Mouse (Mus musculus) embryonic stem cell, embryonic (primary cell): ENCODE measurements around the gene Plekha7.

ENCODE experiments used
- CTCF ChIA-PET, 4 experiments: fragments of 300-600 bp in 2 of 4; fragments of 350-600 bp in 2 of 4; sonication (Branson Sonifier 250); formaldehyde crosslinking; loops; one replicate each; lab custom pipeline; 2022; ENCODE audit warnings: inconsistent platforms in 2 of 4; lab: Charles Lee
- POLR2A ChIA-PET, 4 experiments: fragments of 300-600 bp in 2 of 4; fragments of 350-600 bp in 2 of 4; sonication (Branson Sonifier 250); formaldehyde crosslinking; loops; one replicate each; lab custom pipeline; 2022; ENCODE audit warnings: antibody characterized with exemption in 4 of 4, inconsistent platforms in 1 of 4; lab: Charles Lee

Plekha7 gene

DNA sequence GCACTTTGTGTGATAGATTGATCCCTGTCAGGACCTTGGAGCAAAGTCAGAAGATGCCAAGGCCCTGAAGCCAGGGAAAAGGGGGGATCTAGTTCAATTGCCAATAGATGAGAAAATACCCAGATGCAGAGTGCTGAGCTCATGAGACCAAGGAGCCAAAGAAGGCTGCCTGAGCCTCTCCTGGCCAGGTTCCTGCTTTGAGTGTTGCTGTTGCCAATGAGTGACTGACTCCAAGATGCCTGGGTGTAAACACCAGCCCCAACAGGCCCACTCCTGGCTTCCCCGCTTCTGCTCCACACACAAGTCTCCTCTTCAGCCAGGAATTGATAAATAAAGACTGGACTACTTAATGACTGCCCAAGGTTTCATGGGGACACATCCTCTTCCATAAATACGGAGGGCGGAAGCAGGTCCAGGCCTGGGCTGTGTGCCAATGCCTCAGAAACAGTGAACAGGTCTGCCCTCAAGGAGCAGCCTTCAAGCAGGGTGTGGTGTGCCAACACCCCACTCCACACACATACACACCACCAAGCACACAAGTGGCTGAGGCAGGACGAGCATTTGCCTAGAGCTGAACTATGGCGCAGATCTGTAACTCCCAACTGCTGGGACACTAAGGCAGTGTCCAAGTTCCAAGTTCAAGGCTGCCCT lies 6.4 kb downstream of the Plekha7 start:
- CTCF ChIA-PET: interaction anchor here in 3 of 4 experiments (0.5 to 1.2 kb wide), 4 partner anchors 22 to 307 kb away, joined by 3 to 10 read pairs (median 3); no protein-coding TSS in a partner anchor
- POLR2A ChIA-PET: interaction anchor here in 3 of 4 experiments (0.6 to 6.1 kb wide), 17 partner anchors 9 to 190 kb away, joined by 3 to 69 read pairs (median 4); no protein-coding TSS in a partner anchor

- ChIA-PET CTCF (interaction anchor here in 1 of 4 experiments (0.6 to 0.8 kb wide), 5 partner anchors 22 to 306 kb away, joined by 3 to 6 read pairs (median 3); no protein-coding TSS in a partner anchor), POLR2A (interaction anchor here in 3 of 4 experiments (0.7 to 10.2 kb wide), 25 partner anchors 6 to 175 kb away, joined by 3 to 82 read pairs (median 4); partner anchors contain the start of gene Plekha7 (in 2 of the 3))
Measured at GRCm38 (mm10) chr7:116301144-116301543, 7.0 kb downstream of the Plekha7 start.

DNA sequence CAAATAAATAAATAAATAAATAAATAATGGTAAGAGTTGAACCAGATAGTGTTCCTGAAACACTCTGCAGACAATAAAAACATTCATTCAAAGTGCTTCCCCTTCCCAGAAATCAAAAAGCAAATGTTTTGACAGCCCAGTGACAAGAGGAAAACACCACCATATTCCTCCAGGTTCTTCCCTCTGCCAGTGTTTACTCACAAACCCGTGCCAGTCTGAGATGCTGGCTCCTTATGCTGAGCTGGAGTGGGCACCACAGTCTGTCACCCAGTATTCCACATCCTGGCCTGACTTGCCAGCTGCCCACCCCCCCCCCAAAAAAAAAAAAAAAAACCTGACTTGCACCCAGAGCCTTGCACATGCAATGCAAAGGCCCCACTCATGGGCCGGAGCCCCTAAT lies 9.3 kb downstream of the Plekha7 start:
- ChIA-PET POLR2A (interaction anchor here (0.6 to 10.2 kb wide), 13 partner anchors 8 to 107 kb away, joined by 3 to 82 read pairs (median 10); partner anchors contain the start of gene Plekha7 (in 3 of the 4)), CTCF (interaction anchor here in 1 of 4 experiments (1.2 kb wide), 1 partner anchor 55 kb away, joined by 3 read pairs; no protein-coding TSS in a partner anchor)

DNA sequence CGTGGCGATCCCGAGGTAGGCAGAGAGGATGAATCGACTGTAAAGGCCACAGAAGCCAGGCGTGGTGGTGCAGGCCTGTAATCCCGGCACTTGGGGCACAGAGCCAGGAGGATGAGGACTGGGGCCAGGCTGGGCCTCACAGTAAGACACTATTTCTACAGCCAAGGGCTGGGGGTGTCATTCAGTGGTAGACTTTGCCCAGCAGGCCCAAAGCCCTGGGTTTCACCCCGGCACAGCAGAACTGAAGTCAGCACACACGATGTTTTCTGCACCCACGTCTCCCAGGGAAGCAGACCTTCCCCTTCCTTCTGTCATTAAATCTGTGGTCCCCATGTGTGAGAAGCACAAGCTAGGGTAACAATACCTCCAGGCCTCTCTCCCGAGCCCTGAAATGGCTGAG lies 9.8 kb downstream of the Plekha7 start:
- CTCF ChIA-PET: interaction anchor here in 1 of 4 experiments (1.1 kb wide), 1 partner anchor 10 kb away, joined by 3 read pairs; no protein-coding TSS in a partner anchor
- POLR2A ChIA-PET: interaction anchor here (0.6 to 10.2 kb wide), 14 partner anchors 8 to 106 kb away, joined by 3 to 82 read pairs (median 7); partner anchors contain the start of gene Plekha7 (in 2 of the 4)

- ChIA-PET CTCF (interaction anchor here in 2 of 4 experiments (0.7 to 1.0 kb wide), 3 partner anchors 31 to 50 kb away, joined by 3 to 4 read pairs (median 3); no protein-coding TSS in a partner anchor), POLR2A (interaction anchor here in 3 of 4 experiments (0.7 to 10.2 kb wide), 21 partner anchors 8 to 101 kb away, joined by 3 to 82 read pairs (median 3); partner anchors contain the start of gene Plekha7 (in 3 of the 3))
Measured at GRCm38 (mm10) chr7:116294961-116295360, 13.2 kb downstream of the Plekha7 start.

GRCm38 (mm10) chr7:116292377-116292776 lies 15.8 kb downstream of the Plekha7 start:
- ChIA-PET POLR2A (interaction anchor here (0.5 to 10.2 kb wide), 22 partner anchors 9 to 180 kb away, joined by 3 to 82 read pairs (median 6); partner anchors contain the start of gene Plekha7 (in 3 of the 4)), CTCF (interaction anchor here in 2 of 4 experiments (0.8 to 1.5 kb wide), 6 partner anchors 14 to 48 kb away, joined by 3 to 5 read pairs (median 3); no protein-coding TSS in a partner anchor)

DNA sequence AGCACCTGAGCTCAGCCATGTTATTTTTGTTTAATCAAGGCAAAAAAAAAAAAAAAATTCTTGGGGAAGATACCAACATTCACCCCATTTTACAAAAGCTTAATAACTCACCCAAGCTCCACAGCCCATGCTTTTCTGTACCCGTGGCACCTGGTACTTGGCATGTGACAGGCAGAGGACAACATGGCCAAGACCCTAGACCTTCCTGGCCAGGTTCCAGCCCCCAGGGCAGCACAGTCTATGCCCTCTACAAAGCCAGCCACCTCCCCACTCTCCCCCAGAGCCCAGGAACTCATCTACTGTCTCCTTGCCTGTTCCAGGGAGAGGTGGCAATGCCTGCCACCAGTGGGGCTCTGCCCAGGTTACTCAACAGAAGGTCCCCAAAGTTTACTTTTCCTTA lies 17.6 kb downstream of the Plekha7 start:
- ChIA-PET POLR2A (interaction anchor here (0.7 to 8.5 kb wide), 13 partner anchors 8 to 89 kb away, joined by 3 to 73 read pairs (median 6); partner anchors contain the start of gene Plekha7 (in 1 of the 4)), CTCF (interaction anchor here in 1 of 4 experiments (0.7 kb wide), 1 partner anchor 159 kb away, joined by 3 read pairs; no protein-coding TSS in a partner anchor)

DNA sequence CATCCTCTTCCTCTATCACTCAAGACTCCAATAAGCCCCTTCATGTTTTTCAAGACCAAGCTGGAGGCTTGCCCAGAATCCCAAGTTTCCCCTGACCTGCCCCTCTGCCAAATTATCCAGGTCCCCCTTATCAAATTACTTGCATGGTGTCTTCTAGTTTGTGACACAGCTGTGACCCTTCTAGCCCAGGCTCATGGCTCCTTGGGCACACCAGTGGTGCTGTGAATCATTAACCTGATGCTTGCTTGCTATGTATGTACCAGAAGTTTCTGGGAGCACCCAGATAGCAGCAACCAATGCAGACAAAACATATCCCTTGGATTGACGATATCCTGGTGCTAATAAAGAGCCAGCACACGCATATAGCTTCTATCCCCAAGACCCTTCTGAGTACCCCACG lies 19.2 kb downstream of the Plekha7 start:
- ChIA-PET CTCF (interaction anchor here in 2 of 4 experiments (0.5 to 1.1 kb wide), 2 partner anchors 44 to 71 kb away, joined by 3 to 7 read pairs; no protein-coding TSS in a partner anchor), POLR2A (interaction anchor here in 2 of 4 experiments (0.5 to 8.5 kb wide), 17 partner anchors 8 to 196 kb away, joined by 3 to 73 read pairs (median 4); partner anchors contain the start of gene Plekha7 (in 2 of the 2))

DNA sequence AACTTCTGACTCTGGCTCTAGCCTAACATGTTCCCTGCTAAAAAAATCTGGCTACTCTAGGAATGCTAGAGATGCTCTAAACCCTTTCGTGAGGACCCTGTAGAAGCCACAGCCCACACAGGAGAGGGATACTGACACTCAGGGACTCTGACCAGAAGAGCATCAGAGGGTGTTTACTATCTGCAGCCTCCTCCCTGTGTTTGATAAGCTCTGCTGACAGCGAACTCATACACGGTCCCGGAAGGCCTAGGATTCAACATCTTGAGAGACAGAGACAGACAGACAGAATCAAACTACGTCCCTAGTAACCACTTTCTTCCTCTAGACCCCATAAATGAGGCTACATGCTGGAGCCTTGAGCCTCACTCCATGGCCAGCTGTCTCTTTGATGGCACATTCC lies 20.2 kb downstream of the Plekha7 start:
- POLR2A ChIA-PET: interaction anchor here (0.6 to 8.5 kb wide), 17 partner anchors 9 to 46 kb away, joined by 3 to 73 read pairs (median 7); partner anchors contain the start of gene Plekha7 (in 3 of the 4)
- CTCF ChIA-PET: interaction anchor here in 2 of 4 experiments (0.6 to 2.0 kb wide), 3 partner anchors 43 to 321 kb away, joined by 3 to 8 read pairs (median 5); no protein-coding TSS in a partner anchor

GRCm38 (mm10) chr7:116286611-116287355 lies 21.4 kb downstream of the Plekha7 start:
- CTCF ChIA-PET: interaction anchor here (0.5 to 2.0 kb wide), 12 partner anchors 10 to 130 kb away, joined by 3 to 8 read pairs (median 4); partner anchors contain the start of gene Plekha7 (in 1 of the 4)
- POLR2A ChIA-PET: interaction anchor here (0.5 to 8.5 kb wide), 40 partner anchors 8 to 194 kb away, joined by 3 to 73 read pairs (median 4); partner anchors contain the start of gene Plekha7 (in 4 of the 4)

DNA sequence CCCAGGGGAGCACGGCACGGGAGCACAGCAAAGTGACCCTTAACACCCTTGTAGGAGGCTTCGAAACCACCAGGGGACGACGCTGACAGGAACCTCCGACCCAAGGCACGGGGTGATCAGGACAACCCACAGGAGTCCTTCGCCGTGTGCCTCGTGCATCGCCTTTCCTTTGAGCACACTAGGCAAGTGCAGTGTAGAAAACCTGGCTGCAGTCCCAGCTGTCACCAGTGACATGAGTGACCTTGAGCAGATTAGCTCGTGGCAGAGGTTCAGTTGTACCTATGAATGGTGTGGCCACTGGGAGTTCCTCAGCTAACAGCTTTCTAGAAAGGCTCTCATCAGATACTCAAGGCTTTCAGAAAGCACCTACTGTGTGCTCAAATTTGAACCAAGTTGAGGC lies 22.0 kb downstream of the Plekha7 start:
- ChIA-PET POLR2A (interaction anchor here (0.6 to 8.5 kb wide), 34 partner anchors 9 to 284 kb away, joined by 3 to 73 read pairs (median 4); partner anchors contain the start of genes Plekha7 (in 4 of the 4) and Rps13 (in 1 of the 4)), CTCF (interaction anchor here (0.5 to 2.0 kb wide), 12 partner anchors 9 to 130 kb away, joined by 3 to 8 read pairs (median 4); no protein-coding TSS in a partner anchor)

DNA sequence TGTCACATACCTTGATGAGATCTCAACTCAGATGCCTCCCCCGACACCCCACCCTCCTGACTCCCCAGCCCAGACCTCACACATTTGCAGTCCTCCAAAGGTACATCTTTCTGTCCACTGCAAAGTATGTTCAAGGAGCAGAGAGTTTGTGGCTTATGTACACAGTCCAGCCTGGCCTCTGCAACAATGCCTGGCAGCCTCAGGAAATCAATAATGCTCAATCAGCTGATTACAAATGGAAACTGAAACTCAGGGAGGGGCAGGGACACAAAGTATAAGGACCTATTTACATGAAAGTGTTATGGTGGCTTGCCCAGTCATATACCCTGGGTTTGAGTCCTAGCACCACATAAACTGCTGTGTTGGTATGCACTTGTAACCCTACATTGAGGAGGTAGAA lies 23.0 kb downstream of the Plekha7 start:
- ChIA-PET POLR2A (interaction anchor here in 3 of 4 experiments (1.2 to 6.3 kb wide), 10 partner anchors 8 to 50 kb away, joined by 3 to 73 read pairs (median 6); partner anchors contain the start of genes Plekha7 (in 2 of the 3) and Rps13 (in 1 of the 3)), CTCF (interaction anchor here in 1 of 4 experiments (0.7 kb wide), 1 partner anchor 799 kb away, joined by 13 read pairs; no protein-coding TSS in a partner anchor)

DNA sequence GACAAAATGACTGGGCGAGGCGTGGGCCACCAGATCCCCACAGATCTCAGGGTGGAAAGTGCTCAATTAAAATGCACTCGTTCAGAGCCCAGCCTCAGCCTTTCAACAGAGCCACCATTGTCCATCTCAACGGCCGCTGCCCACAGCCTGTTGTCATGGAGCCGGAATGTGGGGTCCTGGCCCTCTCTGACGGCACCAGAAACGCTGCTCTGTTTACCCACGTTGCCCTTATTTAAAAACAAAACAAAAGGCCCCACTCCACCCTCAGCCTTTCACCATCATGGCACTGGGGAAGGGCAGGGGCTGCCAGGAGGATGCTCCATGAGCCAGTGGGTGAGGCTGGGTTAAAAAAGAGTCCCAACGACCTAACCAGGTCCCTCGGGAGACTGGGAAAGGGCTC lies 25.4 kb downstream of the Plekha7 start:
- ChIA-PET CTCF (interaction anchor here in 1 of 4 experiments (0.7 kb wide), 1 partner anchor 126 kb away, joined by 3 read pairs; no protein-coding TSS in a partner anchor), POLR2A (interaction anchor here in 2 of 4 experiments (1.1 to 5.2 kb wide), 8 partner anchors 11 to 43 kb away, joined by 3 to 36 read pairs (median 6); partner anchors contain the start of gene Plekha7 (in 1 of the 2))

DNA sequence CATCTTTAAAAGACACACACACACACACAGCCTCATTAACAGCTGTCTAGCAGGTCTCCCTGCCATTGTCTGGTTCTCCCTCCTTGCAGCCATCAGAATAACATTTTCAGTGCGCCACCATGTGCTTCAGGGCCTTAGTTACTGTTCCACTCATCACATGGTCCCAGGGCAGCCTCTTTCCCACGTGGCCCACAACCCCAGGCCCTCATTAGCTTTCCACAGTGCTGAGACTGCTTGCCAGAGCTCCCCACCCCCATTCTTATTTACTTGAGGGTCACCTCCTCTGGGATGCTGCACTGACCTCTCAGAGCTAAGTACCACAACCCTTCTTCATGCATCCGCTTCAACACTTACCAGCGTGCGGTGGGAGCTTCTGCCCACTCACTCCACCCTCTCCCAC lies 28.1 kb downstream of the Plekha7 start:
- POLR2A ChIA-PET: interaction anchor here in 3 of 4 experiments (0.9 to 5.2 kb wide), 11 partner anchors 9 to 30 kb away, joined by 3 to 36 read pairs (median 4); partner anchors contain the start of gene Plekha7 (in 3 of the 3)
- CTCF ChIA-PET: interaction anchor here in 3 of 4 experiments (0.6 to 0.8 kb wide), 3 partner anchors 36 to 913 kb away, joined by 3 to 4 read pairs (median 3); no protein-coding TSS in a partner anchor

DNA sequence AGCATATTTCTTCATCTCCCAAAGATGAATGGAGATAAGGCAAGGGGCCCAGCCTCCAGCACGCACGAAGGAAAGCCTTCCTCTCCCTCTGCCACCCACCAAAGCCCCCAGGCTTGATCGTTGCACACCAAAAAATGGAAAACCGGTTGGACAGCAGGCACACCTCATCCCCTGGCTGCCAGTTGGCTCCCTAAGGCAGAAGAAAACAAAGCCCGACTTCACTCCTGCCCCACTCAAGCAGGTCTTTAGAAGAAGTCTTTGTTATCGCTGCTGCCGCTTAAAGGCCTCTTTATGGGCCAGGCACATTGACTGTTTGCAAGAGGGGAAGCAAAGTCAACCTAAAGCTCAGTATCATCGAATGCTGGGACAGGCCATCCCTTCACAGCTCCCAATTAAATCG lies 29.9 kb downstream of the Plekha7 start:
- CTCF ChIA-PET: interaction anchor here in 1 of 4 experiments (1.3 kb wide), 1 partner anchor 17 kb away, joined by 3 read pairs; no protein-coding TSS in a partner anchor
- POLR2A ChIA-PET: interaction anchor here in 3 of 4 experiments (0.6 to 2.0 kb wide), 11 partner anchors 9 to 166 kb away, joined by 3 to 8 read pairs (median 4); partner anchors contain the start of gene Pik3c2a (in 1 of the 3)

GRCm38 (mm10) chr7:116276315-116276714 lies 31.9 kb downstream of the Plekha7 start:
- CTCF ChIA-PET: interaction anchor here in 1 of 4 experiments (0.7 to 1.7 kb wide), 2 partner anchors 10 to 13 kb away, joined by 3 to 4 read pairs; no protein-coding TSS in a partner anchor
- POLR2A ChIA-PET: interaction anchor here in 3 of 4 experiments (0.7 to 2.6 kb wide), 6 partner anchors 11 to 65 kb away, joined by 3 to 8 read pairs (median 7); partner anchors contain the start of gene Plekha7 (in 1 of the 3)
